Mouse (Mus musculus) lung, adult 2 months (tissue): ENCODE data around the gene Tiam1.

Source experiments
- CTCF ChIP-seq: fragments of 200-500 bp; IDR thresholded peaks from 2 replicates; pipeline ENCODE4 v1.5.1; 2011; ENCODE audit warnings: mild to moderate bottlenecking, low read length, control low read depth; ENCODE audit not compliant: insufficient read depth
- POLR2A ChIP-seq: fragments of 200-500 bp; IDR thresholded peaks from 2 replicates; pipeline ENCODE4 v1.6.1; 2011; ENCODE audit warnings: low read depth, mild to moderate bottlenecking, control low read depth, low read length, borderline replicate concordance; ENCODE audit errors: extremely low read depth

- no peak for TF ChIP-seq CTCF
- TF ChIP-seq POLR2A: no peak
Observed at GRCm38 (mm10) chr16:89863264-89863663, 280.3 kb downstream of the Tiam1 start.
